Mouse (Mus musculus) gastrocnemius, postnatal 25 days (tissue): ENCODE data around the gene Mid2. TPM values are rescaled to one million over a fixed set of nuclear protein-coding genes. Genes with fewer than 3 reads are reported as not detected.

Source experiments
- total RNA-seq, 2 experiments: library from RNA; stranded (reverse); gene quantifications; 1 replicate in 1 of 2; 2 replicates in 1 of 2; pipeline ENCODE4 v1.2.3; 2021

Mid2 gene
- total RNA-seq, 2 experiments from 2014 or later: 6.2 to 7.2 TPM

Other genes starting within 250 kb of the Mid2 start
- gene Prps1, start 208.0 kb upstream of the Mid2 start, total RNA-seq: 10 to 100 TPM; 23.8 to 25.9 TPM
- 100 to 1,000 TPM; 165 to 246 TPM for gene Tsc22d3, start 63.9 kb upstream of the Mid2 start, total RNA-seq
- gene Tex13b, start 148.8 kb downstream of the Mid2 start, total RNA-seq: not detected
- gene Vsig1, start 243.0 kb downstream of the Mid2 start, total RNA-seq: not detected